Mouse (Mus musculus) erythroblast, embryonic 14.5 days (primary cell): ENCODE measurements around the gene Postn. TPM values are rescaled to one million over a fixed set of nuclear protein-coding genes. Genes with fewer than 3 reads are reported as not detected.

ENCODE experiments used
- H3K27me3 ChIP-seq: 2 replicates; pipeline ENCODE4 v1.6.1; 2012; ENCODE audit warnings: inconsistent platforms; ENCODE audit not compliant: control insufficient read depth
- H3K36me3 ChIP-seq: 2 replicates; pipeline ENCODE4 v1.6.1; 2012; ENCODE audit warnings: mild to moderate bottlenecking, inconsistent platforms; ENCODE audit not compliant: control insufficient read depth
- H3K4me1 ChIP-seq: 2 replicates; pipeline ENCODE4 v1.6.1; 2012; ENCODE audit warnings: inconsistent platforms; ENCODE audit not compliant: control insufficient read depth
- H3K4me3 ChIP-seq: replicated peaks from 2 replicates; pipeline ENCODE3; 2012; ENCODE audit warnings: moderate library complexity, mild to moderate bottlenecking, inconsistent platforms
- H3K9me3 ChIP-seq: 2 replicates; pipeline ENCODE4 v1.6.1; 2012; ENCODE audit warnings: low read length, inconsistent platforms, mixed read lengths; ENCODE audit not compliant: control insufficient read depth
- GATA1 ChIP-seq: IDR thresholded peaks from 2 replicates; pipeline ENCODE4 v1.6.1; 2012; ENCODE audit warnings: low read length, inconsistent platforms, mixed read lengths
- TAL1 ChIP-seq: IDR thresholded peaks from 3 replicates; pipeline ENCODE4 v1.6.1; 2012; ENCODE audit warnings: low read length, inconsistent platforms, mixed read lengths
- polyA plus RNA-seq: library from polyadenylated mRNA; stranded (reverse); fragments of >175 nt; gene quantifications from 2 replicates; pipeline ENCODE4 v1.2.3, GENCODE M21; 2012

Gene Postn
- polyA plus RNA-seq, 1 experiment: not detected

GRCm38 (mm10) chr3:54432605-54433004, 71.7 kb downstream of the Postn start:
- TF ChIP-seq GATA1 (no peak), TAL1 (no peak)
- H3K4me3 ChIP-seq: no peak overlapping the region
- no peaks in the 10 kb centered on the region for H3K9me3 ChIP-seq
- H3K36me3 ChIP-seq: no peaks in the 10 kb centered on the region
- H3K4me1 ChIP-seq: no peaks in the 10 kb centered on the region
- no peaks in the 10 kb centered on the region for H3K27me3 ChIP-seq

DNA sequence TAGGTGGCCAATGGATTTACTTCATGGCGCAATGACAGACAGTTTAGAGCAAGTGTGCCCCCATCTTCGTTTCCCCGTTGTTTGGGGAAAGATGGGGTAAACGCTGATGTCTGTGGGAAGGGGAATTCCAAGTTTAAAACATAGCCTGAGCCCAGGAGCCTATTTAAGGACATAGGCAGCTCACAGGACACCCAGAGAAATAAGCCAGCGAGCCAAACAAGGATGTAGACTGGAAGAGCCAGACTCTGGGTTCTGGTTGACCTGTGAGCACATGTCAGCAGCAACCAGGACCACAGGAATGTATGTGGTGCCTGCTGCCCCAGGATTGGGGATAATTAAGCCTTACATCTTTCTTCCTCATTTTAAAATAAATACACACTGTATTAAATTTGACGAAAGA, 73.7 kb downstream of the Postn start:
- no peaks in the 10 kb centered on the region for H3K27me3 ChIP-seq
- no peaks in the 10 kb centered on the region; the same call in 1 of the 2 replicates for H3K9me3 ChIP-seq
- H3K36me3 ChIP-seq: no peaks in the 10 kb centered on the region
- no peaks in the 10 kb centered on the region for H3K4me1 ChIP-seq
- H3K4me3 ChIP-seq: no peak overlapping the region
- TF ChIP-seq TAL1 (no peak), GATA1 (no peak)

DNA sequence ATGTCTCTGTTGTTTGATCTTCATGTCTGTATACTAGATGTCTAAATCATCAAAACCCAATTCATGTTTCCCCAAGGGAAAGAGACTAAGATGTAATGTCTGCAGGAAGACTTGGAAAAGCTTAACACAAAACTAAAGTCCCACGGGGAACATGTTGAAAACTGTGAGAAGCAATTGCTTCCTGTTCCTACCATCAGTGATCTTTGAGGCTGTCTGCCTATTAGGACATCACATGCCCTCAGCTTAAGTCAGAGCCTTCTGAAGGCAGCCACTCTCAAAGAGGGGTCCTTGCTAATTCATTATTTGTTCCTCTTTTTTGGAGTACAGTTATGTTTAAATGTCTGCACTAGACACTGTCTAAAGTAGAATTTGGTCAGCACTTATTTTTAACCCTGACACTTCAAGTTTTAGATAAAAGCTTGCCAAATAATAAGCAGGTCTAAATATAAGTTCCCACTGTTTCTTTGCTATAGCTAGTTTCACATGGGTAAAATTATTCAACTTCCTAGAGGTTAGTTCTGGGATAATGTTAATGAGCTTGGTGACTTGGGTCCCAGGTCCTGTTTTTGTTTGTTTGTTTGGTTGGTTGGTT, 75.6 kb downstream of the Postn start:
- no peaks in the 10 kb centered on the region for H3K4me1 ChIP-seq
- H3K4me3 ChIP-seq: no peak overlapping the region
- no peak for TF ChIP-seq TAL1
- TF ChIP-seq GATA1: no peak
- no peaks in the 10 kb centered on the region for H3K36me3 ChIP-seq
- no peaks in the 10 kb centered on the region; the same call in 1 of the 2 replicates for H3K9me3 ChIP-seq
- no peaks in the 10 kb centered on the region for H3K27me3 ChIP-seq

Other genes with a start within 250 kb of the Postn start
- 0.01 TPM in 1 of 2 replicates, not detected in the other for gene Trpc4, start 205.1 kb upstream of the Postn start, polyA plus RNA-seq